12 mouse cellular contexts compared by ENCODE assay signal in the genomic region with DNA sequence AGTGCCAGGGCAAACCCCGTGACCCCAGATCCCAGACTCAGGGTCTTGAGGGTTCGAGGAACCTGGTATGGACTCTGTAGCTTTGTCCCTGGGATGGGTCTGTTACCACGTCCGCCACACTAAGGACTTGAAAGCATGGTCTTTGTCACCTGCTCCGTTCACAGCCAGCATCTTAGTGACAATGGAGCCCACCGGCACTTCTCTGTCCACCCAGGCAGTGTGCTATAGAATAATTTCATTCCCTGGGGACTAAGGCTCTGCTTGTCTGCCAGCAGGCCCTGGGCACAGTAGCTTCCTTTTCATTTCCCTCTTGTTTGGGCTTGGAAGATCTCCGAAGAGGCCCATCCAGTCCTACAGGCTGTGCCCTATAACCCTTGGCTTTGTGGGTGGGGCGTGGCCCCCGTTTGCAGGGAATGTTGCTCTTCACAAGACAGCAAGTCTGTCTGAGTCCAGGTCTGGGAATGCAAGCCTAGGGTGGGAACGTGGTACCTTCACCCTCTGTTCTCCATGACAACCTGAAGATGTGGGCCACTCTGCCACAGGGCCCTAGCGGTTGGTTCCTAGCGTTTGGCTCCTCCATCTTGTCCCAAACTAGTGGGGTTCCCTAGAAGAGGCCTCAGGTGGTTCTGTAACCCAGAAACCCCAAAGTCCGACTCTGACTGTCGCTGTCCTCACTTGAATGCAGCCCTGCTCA. TPM values are rescaled to one million over a fixed set of nuclear protein-coding genes. Genes with fewer than 3 reads are reported as not detected.
DNase-seq lines count a peak whose midpoint lies in the region; ATAC-seq and TF ChIP-seq lines count a peak whose summit lies in the region.
"Had no signal": no experiment of that assay in that cellular context is flagged by ENCODE, and none has a peak within 500 bp of the region (broad histone marks: within the 10 kb centered on the region; RNA-seq: fewer than 3 reads in every experiment).

No protein-coding gene starts in this region.

- TF ChIP-seq EP300 in liver, postnatal 0 days (IDR thresholded peaks at IDR 0.05; ENCODE audit: low read depth), result no peak

- DNase-seq in liver, postnatal 0 days, result no peak
- no peak for DNase-seq in liver, embryonic 11.5 days (ENCODE audit: low spot score)
- no peak for DNase-seq in urinary bladder, postnatal 14 days (ENCODE audit: low spot score)
- DNase-seq: gastrocnemius, adult 2 months; layer of hippocampus, adult 9-11 months; right cerebral cortex, postnatal 14 days had no signal

- 68% methylated on average over 14 of the region's 14 CpGs for WGBS in liver, postnatal 0 days (ENCODE audit: insufficient replicate concordance)
- 73% methylated on average over 14 of the region's 14 CpGs for WGBS in liver, embryonic 11.5 days
- WGBS in embryonic facial prominence, embryonic 12.5 days, result 73% methylated on average over 14 of the region's 14 CpGs
- WGBS in hindbrain, embryonic 16.5 days, result 39% methylated on average over 14 of the region's 14 CpGs
- WGBS in neural tube, embryonic 13.5 days, result 39% methylated on average over 14 of the region's 14 CpGs

- no peak for TF ChIP-seq CTCF in liver, postnatal 0 days (IDR thresholded peaks at IDR 0.05; ENCODE audit: low read depth)

- H3K4me2 ChIP-seq in liver, postnatal 0 days (ENCODE audit: low read depth, low read length), result peak overlapping the region; percentile 29
- no peak overlapping the region for H3K4me2 ChIP-seq in liver, embryonic 11.5 days
- 0 out of 2 replicates have a peak overlapping the region, but pooled peaks have one; percentile 11 for H3K4me2 ChIP-seq in embryonic facial prominence, embryonic 12.5 days (replicated peaks)
- H3K4me2 ChIP-seq in hindbrain, embryonic 16.5 days (ENCODE audit: low read length), result peak overlapping the region; percentile 11
- peak overlapping the region; percentile 71 for H3K4me2 ChIP-seq in neural tube, embryonic 13.5 days

- H3K9ac ChIP-seq in liver, postnatal 0 days (replicated peaks), result no peak overlapping the region
- H3K9ac ChIP-seq in liver, embryonic 11.5 days (ENCODE audit: low read depth, low read length), result no peak overlapping the region
- no peak overlapping the region for H3K9ac ChIP-seq in embryonic facial prominence, embryonic 12.5 days
- H3K9ac ChIP-seq in hindbrain, embryonic 16.5 days (ENCODE audit: low read depth, low read length), result peak overlapping the region; percentile 35
- H3K9ac ChIP-seq in neural tube, embryonic 13.5 days, result peak overlapping the region; percentile 99
- H3K9ac ChIP-seq: liver, embryonic 14.5 days had no signal

- H3K4me3 ChIP-seq in liver, postnatal 0 days (ENCODE audit: low read depth, low read length), result no peak overlapping the region
- no peak overlapping the region for H3K4me3 ChIP-seq in liver, embryonic 11.5 days (ENCODE audit: low read depth, low read length)
- H3K4me3 ChIP-seq in embryonic facial prominence, embryonic 12.5 days, result no peak overlapping the region
- no peak overlapping the region for H3K4me3 ChIP-seq in hindbrain, embryonic 16.5 days (ENCODE audit: low read length)
- H3K4me3 ChIP-seq in neural tube, embryonic 13.5 days, result peak overlapping the region; percentile 26
- H3K4me3 ChIP-seq: gastrocnemius, adult 2 months had no signal

- H3K9me3 ChIP-seq in liver, postnatal 0 days (ENCODE audit: low read length), result no peaks in the 10 kb centered on the region
- no peaks in the 10 kb centered on the region for H3K9me3 ChIP-seq in liver, embryonic 11.5 days (ENCODE audit: control insufficient read depth, low read length)
- H3K9me3 ChIP-seq in embryonic facial prominence, embryonic 12.5 days, result no peaks in the 10 kb centered on the region
- no peaks in the 10 kb centered on the region for H3K9me3 ChIP-seq in hindbrain, embryonic 16.5 days (ENCODE audit: control insufficient read depth, low read length)
- no peaks in the 10 kb centered on the region for H3K9me3 ChIP-seq in neural tube, embryonic 13.5 days

- no peaks in the 10 kb centered on the region for H3K36me3 ChIP-seq in liver, postnatal 0 days (replicated peaks; ENCODE audit: insufficient read depth, low read length)
- no peaks in the 10 kb centered on the region for H3K36me3 ChIP-seq in liver, embryonic 11.5 days (ENCODE audit: control insufficient read depth, insufficient read depth, low read length)
- no peaks in the 10 kb centered on the region for H3K36me3 ChIP-seq in embryonic facial prominence, embryonic 12.5 days
- no peaks in the 10 kb centered on the region for H3K36me3 ChIP-seq in hindbrain, embryonic 16.5 days (ENCODE audit: control insufficient read depth, insufficient read depth, low read length)
- H3K36me3 ChIP-seq in neural tube, embryonic 13.5 days, result 0 out of 2 replicates have a peak, but pooled peaks cover 2% of the 10 kb centered on the region

- H3K4me1 ChIP-seq in liver, postnatal 0 days (ENCODE audit: insufficient read depth), result peaks cover 18% of the 10 kb centered on the region
- peaks cover 13% of the 10 kb centered on the region for H3K4me1 ChIP-seq in liver, embryonic 11.5 days (replicated peaks; ENCODE audit: control insufficient read depth, insufficient read depth, low read length)
- H3K4me1 ChIP-seq in embryonic facial prominence, embryonic 12.5 days, result peaks cover 35% of the 10 kb centered on the region
- peaks cover 54% of the 10 kb centered on the region for H3K4me1 ChIP-seq in hindbrain, embryonic 16.5 days (ENCODE audit: control insufficient read depth, insufficient read depth, low read depth, low read length)
- H3K4me1 ChIP-seq in neural tube, embryonic 13.5 days (replicated peaks), result peaks cover 89% of the 10 kb centered on the region

- no peak for ATAC-seq in liver, postnatal 0 days
- no peak for ATAC-seq in liver, embryonic 11.5 days (replicated peaks; ENCODE audit: low FRiP score)
- ATAC-seq in embryonic facial prominence, embryonic 12.5 days (ENCODE audit: insufficient number of reproducible peaks, insufficient read depth, low FRiP score, low TSS enrichment), result no peak
- ATAC-seq in hindbrain, embryonic 16.5 days, result no peak
- no peak for ATAC-seq in neural tube, embryonic 13.5 days (ENCODE audit: low read depth)
- ATAC-seq in erythroid progenitor cell, adult 5-6 weeks (replicated peaks; ENCODE audit: low FRiP score, poor library complexity, severe bottlenecking), result no peak
- ATAC-seq in inflammation-experienced regulatory T-cells, adult 6 months, result no peak

- H3K27ac ChIP-seq in liver, postnatal 0 days (ENCODE audit: low read depth), result peak overlapping the region; percentile 41
- no peak overlapping the region for H3K27ac ChIP-seq in liver, embryonic 11.5 days (ENCODE audit: low read depth, low read length)
- H3K27ac ChIP-seq in embryonic facial prominence, embryonic 12.5 days, result no peak overlapping the region
- H3K27ac ChIP-seq in hindbrain, embryonic 16.5 days (ENCODE audit: low read depth, low read length), result no peak overlapping the region
- peak overlapping the region; percentile 75 for H3K27ac ChIP-seq in neural tube, embryonic 13.5 days (replicated peaks)
- H3K27ac ChIP-seq: gastrocnemius, adult 2 months; liver, embryonic 14.5 days had no signal

- H3K27me3 ChIP-seq in liver, postnatal 0 days (ENCODE audit: insufficient read depth, low read length), result peaks cover 29% of the 10 kb centered on the region
- H3K27me3 ChIP-seq in liver, embryonic 11.5 days (replicated peaks; ENCODE audit: control insufficient read depth, insufficient read depth, low read length), result peaks cover 40% of the 10 kb centered on the region
- H3K27me3 ChIP-seq in embryonic facial prominence, embryonic 12.5 days, result 0 out of 2 replicates have a peak, but pooled peaks cover 2% of the 10 kb centered on the region
- no peaks in the 10 kb centered on the region for H3K27me3 ChIP-seq in hindbrain, embryonic 16.5 days (replicated peaks; ENCODE audit: control insufficient read depth, insufficient read depth, low read length)
- no peaks in the 10 kb centered on the region for H3K27me3 ChIP-seq in neural tube, embryonic 13.5 days

RNA-seq across cellular contexts. Expression of a gene that starts 4.3 kb away (rescaled TPM):
- 4.0 and 5.7 TPM in 2 replicates for polyA plus RNA-seq in liver, postnatal 0 days (2015; fragmentation: Nextera tagmentation; extraction: Ambion mirVana)
- polyA plus RNA-seq in liver, embryonic 11.5 days (2014; fragmentation: Nextera tagmentation; extraction: Ambion mirVana), result 10.5 and 14.0 TPM in 2 replicates
- polyA plus RNA-seq in embryonic facial prominence, embryonic 12.5 days (2016; fragmentation: Nextera tagmentation; extraction: Ambion mirVana), result 36.8 and 37.0 TPM in 2 replicates
- 74.7 and 123 TPM in 2 replicates for polyA plus RNA-seq in hindbrain, embryonic 16.5 days (2015; fragmentation: Nextera tagmentation; extraction: Ambion mirVana)
- 137 and 150 TPM in 2 replicates for polyA plus RNA-seq in neural tube, embryonic 13.5 days (2015; fragmentation: Nextera tagmentation; extraction: Ambion mirVana)
- total RNA-seq in erythroid progenitor cell, adult 5-6 weeks (2015; ENCODE audit: low replicate concordance), result 5.0 and 5.4 TPM in 2 replicates
- 3.4 and 7.2 TPM in 2 replicates for total RNA-seq in erythroid progenitor cell, adult 5-6 weeks (2017; ENCODE audit: low replicate concordance)
- 10 to 100 TPM; 45.1 to 68.3 (median 47.4) TPM for polyA plus RNA-seq in inflammation-experienced regulatory T-cells, adult 6 months (2017; shearing (Covaris generic))

Comparison
In these comparisons a context has a peak if more than half of its experiments do, and no peak if none do; other contexts are left out.
1. H3K27ac ChIP-seq: peak in liver, postnatal 0 days (single experiment) and neural tube, embryonic 13.5 days (single experiment); none in liver, embryonic 11.5 days (single experiment), embryonic facial prominence, embryonic 12.5 days (single experiment) and hindbrain, embryonic 16.5 days (single experiment).
2. H3K9ac ChIP-seq: peak in hindbrain, embryonic 16.5 days (single experiment) and neural tube, embryonic 13.5 days (single experiment); none in liver, postnatal 0 days (single experiment), liver, embryonic 11.5 days (single experiment) and embryonic facial prominence, embryonic 12.5 days (single experiment).